Mouse (Mus musculus) T-cell, adult 2 months (primary cell): Measurements from ENCODE around the gene Pigk.
A peak's percentile ranks its signal among the peaks of the same experiment; 100 is the strongest.

Experiments
- DNase-seq: peaks from one replicate; pipeline ENCODE4 v3.0.0; 2022; ENCODE audit warnings: low spot score

Gene Pigk

DNA sequence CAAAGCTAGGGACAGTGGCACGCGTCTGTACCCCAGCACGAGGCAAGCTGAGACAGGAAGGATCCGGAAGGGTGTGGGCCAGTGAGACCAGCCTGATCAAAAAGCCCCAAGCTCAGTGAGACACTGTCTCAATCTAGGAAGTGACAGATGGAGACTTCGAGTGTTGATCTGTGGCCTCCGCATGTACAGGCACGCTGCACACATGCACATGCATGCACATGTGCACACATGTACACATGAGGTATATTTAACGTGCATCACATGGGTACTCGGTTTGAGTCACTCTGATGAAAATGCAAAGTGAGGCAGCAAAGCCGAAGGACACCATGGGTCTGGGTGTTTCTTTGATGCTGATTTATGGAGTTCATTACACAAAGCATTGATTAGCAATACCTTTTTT is 191.1 kb downstream of the Pigk start:
- no peak for DNase-seq

DNA sequence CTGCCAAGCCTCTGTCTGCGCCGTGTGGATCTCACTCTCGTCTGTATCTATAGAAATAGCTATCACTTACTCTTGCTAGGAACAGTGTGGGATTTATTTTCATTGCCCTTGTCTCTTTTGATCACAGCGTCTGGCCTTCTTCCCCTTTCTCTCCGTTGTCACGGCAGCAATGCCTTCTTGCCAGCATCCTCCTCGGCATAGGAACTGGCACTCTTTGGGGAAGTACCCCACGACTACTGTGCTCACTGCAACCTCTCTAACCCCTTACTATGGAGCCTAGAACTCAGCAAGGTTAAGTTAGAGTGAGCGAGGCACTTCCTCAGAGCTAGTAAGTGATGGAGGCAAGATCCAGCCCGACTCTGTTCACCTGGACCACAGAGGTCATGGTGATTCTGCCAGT is 191.9 kb downstream of the Pigk start:
- no peak for DNase-seq

DNA sequence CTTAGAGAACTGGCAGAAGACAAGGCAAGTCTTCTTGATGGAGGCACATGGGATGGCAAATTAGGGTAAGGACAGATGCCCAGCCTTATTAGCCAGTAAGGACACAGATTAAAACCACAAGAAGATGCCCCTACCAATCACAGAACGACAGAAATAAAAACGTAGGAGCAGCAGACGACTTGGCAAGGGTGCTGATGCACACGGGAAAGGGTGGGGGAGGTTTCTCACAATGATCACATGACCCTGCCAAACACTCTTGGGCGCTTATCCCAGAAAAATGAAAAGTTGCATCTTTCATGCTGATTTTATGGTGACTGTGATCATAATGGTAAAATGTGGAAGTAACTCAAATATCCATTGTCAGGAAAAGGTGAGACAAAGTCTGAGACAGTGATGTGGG is 193.2 kb downstream of the Pigk start:
- no peak for DNase-seq

DNA sequence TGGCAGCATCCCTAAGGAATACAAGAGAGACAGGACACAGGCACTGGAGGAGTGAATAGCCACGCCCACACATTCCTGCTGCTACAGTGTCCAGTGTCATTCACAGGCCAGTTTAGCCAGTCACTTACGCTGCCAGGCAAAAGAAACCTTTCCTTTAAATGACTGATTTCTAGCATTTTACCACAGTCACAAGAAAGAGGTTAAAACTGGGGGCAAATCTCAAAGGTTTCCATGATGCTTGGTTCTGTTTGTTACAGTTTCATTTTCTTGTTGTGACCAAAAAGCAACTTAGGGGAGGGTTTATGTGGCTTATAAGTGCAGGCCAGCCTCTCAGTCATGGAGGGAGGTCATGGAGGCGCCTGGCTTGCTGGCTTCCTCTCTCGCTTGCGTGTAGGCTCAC is 193.8 kb downstream of the Pigk start:
- no peak for DNase-seq

DNA sequence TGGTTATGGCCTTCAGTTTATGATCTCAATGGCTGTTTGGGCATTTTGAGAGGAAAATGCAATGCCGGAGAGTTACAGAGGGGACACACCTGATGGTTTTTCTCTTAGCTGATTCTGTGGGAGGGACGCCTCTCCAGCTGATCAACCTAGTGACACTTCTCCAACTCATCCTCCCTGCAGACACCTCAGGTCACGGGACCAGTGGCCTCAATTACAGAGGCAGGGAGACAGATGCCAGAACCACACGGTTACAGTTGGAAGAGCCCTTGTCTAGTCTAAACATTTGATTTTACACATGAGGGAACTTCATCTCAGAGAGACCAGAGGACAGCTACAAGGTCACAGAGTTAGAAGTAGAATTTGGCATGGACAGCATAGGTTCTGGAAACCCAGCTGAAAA is 197.7 kb downstream of the Pigk start:
- no peak for DNase-seq

DNA sequence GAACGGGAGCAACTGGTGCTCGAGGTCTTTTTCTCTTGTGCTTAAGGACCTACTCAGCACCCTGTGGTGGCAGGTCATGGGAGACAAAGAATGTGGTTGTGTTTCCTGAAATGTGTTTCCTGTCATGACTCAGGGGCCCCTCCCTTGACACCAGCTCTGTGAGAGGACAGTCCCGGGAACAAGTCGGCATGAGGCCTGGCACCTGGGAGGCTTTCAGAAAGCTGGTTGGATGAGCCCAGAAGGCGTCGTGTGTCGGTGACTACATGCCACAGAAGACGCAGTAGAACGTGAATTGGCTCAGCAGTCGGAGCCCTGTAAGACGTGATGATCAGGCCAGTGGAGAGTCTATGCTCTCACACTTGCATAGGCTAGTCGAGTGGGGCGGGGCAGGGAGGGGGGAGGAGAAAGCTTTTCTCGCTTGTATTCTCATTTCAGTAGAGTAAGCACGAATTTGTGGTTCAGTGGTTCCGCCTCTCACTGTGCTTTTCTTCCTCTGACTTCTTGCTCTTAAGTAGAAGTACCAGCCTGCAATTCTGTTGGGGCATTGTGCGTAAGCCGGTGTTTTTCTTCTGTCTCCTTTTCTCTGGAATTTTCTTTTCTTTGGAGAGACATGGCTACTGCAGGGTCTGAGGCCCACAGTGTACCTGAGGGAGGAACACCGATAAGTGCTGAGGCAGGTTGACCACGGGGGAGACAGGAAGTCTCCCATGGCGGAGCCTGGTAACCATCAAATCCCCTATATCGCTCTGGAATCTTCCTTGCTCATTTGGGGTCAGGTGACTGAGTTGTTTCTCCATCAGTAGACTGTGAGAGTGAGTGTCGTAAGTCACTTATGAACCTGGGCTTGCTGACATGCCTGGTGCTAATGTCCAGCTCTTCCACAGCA is 198.6 kb downstream of the Pigk start:
- DNase-seq = peak; percentile 85

DNA sequence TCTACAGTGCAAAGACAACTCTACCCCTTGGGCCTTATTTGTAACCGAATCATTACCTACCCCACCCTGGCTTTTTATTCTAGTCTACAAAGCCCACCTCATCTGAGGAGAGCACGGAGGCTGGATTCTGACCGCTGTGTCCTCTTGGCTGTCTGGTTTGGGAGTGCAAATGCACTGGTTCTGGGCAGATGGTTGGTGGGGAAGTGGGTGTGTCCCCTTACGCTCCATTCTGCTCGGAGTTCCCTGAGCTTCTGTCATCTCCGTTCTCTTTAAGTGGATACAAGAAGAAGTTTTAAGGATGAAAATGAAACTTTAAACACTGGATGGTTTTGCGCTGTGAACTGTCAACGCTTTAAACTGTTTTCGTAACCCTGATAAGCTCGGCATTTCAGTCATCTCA is 199.2 kb downstream of the Pigk start:
- DNase-seq = no peak

DNA sequence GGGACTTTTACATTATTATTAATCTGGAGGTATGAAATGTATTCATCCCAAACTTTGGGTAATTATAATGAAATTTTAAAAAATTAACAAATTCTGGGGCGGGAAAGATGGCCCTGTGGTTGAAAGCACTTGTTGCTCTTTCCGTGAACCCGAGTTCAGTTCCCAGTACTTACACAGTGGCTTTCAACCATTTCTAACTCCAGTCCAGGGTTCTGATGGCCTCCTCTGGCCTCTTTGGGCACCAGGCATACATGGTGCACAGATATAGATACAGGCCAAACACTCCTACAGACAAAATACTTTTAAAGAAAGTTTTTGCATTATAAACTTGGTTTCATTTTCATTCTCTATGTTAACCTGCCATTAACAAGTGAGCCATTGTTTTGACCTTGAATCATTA is 199.7 kb downstream of the Pigk start:
- no peak for DNase-seq

DNA sequence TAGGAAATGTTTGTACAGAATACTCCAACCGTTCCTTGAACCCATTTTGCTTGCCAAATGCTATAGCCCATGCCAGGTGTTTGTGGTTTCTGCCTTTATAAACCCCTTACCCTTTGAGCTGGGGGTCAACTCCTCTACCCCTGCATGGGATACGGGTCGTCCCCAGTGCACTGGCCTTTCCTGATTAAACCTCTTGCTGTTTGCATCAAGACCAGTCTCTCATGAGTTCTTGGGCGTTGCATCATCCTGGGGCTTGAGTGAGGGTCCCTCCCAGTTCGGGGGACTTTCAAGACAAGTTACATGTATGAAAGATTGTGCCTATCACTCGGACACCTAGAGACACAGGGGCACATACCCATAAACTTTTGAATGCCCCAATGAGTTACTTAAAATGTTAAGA is 200.5 kb downstream of the Pigk start:
- no peak for DNase-seq

DNA sequence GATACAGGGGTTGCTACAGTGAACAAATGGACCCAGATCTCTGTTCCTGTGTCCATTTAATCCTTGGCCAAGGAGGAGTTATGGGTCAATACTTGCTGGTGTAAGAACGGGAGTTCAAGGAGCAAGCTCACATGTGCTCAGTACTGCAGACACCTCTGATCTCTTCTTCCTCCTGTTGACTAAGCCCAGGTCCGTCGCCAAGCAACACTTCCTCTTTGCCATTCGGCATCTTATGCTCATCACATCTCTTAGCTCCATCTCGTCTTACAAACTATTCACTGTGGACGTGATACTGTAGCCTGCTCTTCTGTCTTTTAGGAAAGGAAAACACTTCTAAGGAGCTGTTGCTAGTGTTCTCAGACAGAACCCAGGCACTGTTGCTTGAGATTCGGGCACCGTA is 203.7 kb downstream of the Pigk start:
- peak; percentile 59 for DNase-seq

DNA sequence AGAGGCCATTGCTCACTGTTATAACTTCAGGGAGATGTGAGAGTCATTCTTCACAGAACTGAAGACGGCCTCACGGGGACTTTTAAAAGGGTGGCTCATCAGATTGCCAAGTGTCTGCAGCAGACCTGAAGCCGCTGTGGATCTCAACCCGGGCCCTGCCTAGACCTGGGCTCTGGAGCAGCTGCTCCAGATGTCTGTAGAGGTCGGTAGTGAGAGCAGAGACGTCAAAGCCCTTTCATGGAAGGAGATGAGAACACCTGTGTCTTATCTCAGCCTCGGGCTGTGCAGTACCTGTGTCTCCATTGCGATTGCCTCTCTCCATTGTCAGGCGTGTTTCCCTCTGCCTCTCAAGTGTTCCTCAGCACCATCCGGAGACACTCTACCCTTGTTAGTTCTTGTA is 205.2 kb downstream of the Pigk start:
- DNase-seq = no peak

DNA sequence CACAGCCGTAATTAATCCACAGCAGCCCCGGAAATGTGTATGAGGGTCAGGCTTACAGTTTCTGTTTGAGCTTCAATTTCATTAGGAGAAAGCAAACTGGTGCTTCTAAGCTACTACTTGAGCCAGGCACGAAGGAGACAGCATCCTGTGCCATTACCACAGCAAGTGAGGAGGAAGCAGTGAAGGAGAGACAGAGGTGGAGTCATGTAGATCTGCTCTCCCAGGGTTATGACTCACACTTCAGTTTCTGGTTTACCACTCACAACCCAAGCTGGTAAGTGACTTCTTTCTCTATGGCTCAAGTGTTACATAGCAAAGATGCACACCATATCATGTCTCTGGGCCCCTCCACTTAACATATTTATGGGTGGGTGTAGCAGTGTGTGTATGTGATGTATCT is 206.5 kb downstream of the Pigk start:
- peak; percentile 52 for DNase-seq

DNA sequence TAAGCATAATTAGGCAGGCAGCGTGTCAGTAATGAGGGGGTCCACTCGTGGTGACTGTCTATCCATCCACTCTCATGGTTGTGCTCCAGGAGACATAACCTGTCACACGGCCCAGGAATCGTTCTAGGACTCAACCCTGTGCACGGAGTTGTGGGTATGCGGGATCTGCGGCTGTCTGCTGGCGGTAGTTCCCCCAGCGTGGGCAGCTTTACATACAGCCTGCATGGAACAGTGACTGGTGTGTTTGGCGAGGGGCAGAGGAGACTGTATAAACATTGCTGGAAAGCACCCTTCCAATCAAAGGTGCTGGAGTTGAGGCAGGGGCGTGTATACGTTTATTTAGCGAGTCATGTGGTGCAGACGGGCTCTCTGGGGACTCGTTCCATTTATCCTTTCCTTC is 209.6 kb downstream of the Pigk start:
- DNase-seq = no peak

DNA sequence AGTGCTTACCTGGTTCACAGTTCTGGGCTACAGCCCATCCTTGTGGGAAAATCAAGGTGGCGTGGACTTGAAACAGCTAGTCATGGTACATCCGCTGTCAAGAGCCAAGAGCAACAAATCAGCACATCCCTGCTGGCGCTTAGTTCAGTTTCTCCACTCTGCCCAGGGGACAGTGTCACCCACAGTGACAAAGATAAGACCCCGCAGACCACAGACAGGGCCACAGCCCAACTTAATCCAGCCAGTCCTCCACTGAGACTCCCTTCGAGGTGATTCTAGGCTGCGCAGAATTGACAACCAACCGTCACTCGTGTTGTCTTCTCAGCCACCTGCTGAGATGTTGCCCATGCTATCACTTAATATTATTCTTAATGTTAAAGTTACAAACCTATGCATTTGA is 211.5 kb downstream of the Pigk start:
- DNase-seq = no peak

DNA sequence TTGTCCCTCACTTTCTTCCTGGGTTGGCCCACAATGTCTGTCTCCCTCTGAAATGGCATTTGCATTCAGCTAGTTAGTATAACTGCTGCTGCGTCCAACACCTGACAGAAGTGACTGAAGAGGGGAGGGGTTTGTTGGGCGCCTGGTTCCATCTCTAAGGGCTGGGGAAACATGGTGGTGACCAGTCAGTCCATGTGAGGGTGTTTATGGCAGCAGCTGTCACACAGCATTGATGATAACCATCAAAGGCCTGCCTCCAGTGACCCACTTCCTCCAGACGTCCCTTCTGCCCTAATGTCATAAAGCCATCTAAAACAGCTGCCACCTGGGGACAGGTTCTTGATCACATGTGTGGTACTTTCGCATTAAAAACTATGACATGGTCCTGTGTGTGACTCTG is 212.3 kb downstream of the Pigk start:
- DNase-seq = no peak

DNA sequence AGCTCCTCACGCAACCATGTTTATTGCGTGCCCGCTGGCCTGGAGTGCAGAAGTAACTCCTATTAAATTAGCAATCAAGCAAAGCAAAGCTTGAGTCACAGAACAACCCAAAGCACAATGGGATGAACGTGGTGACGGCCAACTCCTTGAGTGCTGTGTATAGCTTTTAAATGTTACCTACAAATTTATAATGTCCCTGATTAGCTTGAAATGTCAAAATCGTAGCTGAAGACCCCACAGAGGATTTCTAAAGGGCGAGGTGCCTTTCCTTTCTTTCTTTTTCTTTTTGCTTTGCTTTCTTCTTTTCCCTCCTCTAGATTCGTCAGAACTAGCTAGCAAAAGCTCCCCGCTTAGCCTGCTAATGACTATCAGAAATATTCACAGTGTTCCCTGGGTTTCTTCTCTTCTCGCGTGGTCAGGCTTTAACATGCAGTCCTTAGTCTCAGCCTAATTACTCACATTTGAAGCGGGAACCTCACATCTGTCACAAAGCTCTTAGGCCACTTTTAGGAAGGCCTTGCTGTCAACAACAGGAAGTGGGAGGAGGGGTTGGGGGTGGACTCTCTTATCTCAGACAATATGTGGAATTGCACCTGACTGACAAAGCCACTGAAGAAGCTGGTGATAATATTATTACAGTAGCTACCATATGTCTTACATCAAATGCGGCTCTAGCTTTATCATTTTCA is 214.5 kb downstream of the Pigk start:
- DNase-seq = peak; percentile 70

DNA sequence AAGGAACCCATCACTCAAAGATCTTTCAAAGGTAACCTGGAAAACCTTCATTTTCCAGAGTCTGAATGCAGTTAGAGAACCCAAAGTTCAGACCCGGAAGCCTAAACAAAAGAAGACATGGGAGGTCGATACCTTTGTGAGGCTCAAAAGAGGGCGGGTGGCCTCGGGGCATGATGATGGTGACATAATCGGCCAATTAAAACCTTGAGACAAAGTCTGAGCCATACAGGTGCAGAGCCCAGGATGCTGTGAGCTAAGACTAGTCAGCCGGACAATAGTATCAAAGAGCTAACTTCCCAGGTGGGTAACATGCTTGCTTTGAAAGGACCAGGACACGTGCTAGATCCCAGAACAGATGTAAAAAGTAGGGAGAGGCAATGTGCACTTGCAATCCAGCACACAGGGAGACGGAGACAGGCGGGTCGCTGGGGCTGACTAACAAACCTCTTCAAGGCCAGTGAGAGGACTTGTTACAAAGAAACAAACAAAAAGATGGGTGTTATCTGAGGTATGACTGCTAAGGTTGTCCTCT is 215.4 kb downstream of the Pigk start:
- DNase-seq = peak; percentile 35

DNA sequence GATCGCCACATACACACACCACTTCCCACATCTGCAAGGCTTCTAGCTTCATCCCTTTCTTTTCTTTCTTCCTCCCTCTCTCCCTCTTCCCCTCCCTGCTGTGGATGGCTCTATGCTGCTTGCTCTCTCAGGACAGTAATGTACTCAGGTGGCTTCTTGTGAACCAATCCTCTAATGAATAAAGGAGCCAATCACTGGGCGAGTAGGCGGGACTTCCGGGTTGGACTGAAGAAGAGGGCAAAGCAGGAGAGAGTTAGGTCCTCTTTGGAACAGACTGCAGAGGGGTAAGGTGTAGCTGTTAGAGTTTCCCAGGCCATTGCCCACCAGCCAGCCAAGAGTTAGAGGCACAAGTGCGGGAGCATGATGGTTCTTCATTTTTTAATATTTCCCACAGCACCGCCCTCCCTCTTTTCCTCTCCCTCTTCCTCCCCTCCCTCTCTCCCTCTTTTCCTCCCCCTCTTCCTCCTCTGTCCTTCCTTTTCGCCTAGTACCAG is 215.9 kb downstream of the Pigk start:
- DNase-seq = peak; percentile 68

DNA sequence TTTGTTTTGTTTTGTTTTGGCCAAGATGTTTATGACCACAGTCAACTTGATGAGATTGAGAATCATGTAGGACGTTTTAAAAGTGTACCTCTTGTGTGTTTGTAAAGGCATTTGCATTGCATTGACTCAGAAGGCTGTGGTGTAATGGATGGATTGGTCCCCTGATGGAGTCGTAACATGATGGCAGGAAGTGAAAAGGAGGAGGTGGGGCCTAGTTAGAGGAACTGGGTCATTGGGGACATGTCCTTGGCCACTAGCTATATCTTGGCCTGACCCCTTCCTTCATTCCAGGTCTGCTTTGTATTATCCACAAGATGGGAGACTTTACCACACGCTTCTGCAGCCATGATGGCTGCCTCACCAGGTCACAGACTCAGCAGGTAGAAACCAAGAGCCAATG is 217.5 kb downstream of the Pigk start:
- no peak for DNase-seq

DNA sequence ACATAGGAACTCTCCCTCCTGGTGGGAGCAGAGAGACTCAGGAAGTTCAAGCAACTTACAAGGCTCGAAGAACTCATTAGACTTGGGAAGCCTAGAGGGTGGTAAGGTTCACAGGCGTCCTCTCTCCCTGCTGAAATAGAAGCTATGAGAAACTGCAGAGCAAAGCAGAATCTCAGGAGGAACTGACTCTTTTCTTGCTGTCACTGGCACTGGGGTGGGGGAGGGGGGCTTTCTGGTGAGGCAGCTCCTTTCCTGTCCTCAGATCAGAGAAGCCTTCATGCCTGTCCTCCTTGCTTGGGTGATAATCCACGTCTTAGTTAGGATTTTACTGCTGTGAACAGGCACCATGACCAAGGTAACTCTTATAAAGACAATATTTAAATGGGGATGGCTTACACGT is 218.2 kb downstream of the Pigk start:
- no peak for DNase-seq

DNA sequence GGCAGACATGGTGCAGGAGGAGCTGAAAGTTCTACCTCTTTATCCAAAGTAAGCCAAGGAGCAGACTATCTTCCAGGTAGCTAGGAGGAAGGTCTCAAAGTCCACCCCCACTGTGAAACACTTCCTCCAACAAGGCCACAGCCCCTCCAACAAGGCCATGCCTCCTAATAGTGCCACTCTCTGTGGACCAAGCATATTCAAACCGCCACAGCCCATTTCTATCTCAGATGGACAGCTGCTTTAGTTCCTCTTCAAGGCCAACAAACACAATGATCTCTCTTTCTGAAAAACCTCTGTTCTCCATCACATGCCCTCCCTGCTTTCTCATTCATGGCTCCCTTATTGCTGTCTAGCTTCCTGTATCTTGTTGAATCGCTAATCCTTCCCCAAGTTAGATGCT is 218.6 kb downstream of the Pigk start:
- DNase-seq = no peak

DNA sequence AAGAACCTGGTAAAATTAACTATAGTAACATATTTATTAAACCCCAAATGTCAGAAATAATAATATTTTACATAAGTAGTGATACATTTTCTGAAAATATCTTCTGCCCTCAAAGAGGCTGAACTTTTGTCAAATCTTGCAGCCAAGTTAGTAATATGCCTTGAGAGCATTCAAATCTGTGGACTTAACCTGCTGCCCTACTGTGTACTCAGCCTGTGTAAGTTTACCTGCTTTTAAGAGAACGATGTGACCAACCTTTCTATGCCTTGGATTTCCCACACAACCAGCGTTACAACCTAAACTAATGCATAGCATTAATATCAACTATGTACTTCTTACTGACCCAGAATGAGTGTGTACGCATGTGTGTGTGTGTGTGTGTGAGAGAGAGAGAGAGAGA is 219.8 kb downstream of the Pigk start:
- no peak for DNase-seq

DNA sequence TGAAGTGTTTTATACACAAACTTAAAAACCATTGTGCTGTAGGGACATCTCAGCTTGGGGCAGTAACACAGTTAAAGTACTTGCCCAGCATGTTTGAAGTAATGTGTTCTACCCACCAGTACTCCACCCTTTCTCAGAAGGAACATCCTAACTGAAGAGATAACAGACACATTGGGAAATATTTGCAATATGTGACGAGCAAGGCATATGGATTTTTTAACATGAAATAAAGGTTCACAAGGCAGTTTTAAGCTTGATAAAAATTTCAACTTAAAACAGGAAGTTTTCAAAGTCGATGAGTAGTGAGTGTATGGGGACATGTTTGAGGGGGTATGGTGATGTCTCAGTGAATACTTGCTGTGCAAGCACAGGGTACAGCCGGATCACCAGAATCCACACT is 222.4 kb downstream of the Pigk start:
- no peak for DNase-seq
